Mouse (Mus musculus): ENCODE measurements around the gene Dlgap1.

- TF ChIP-seq CTCF (IDR thresholded peaks at IDR 0.05; ENCODE audit: borderline replicate concordance, insufficient read depth, low read length) (no peak), POLR2A (IDR thresholded peaks at IDR 0.05; ENCODE audit: low read depth, low read length) (no peak)
Observed at GRCm38 (mm10) chr17:70762001-70762400, 793.1 kb downstream of the Dlgap1 start.

All from embryonic fibroblast, embryonic 13.5 days (primary cell).